Mouse (Mus musculus) ovary, adult 10 weeks (tissue): ENCODE data around the gene Olfr1223. TPM values are rescaled to one million over a fixed set of nuclear protein-coding genes. Genes with fewer than 3 reads are reported as not detected.

Source experiments
- polyA plus RNA-seq: library from polyadenylated mRNA; stranded (reverse); fragments of 350-450 nt; fragmentation: Illumina TruSeq; extraction: RNeasy Lipid Tissue Mini Kit (QIAGEN cat#74804); gene quantifications from one replicate; pipeline ENCODE4 v1.2.3, GENCODE M21; 2014

Gene Olfr1223
- not detected for polyA plus RNA-seq

GRCm38 (mm10) chr2:89151460-89151859 lies at the start of gene Olfr1223:
Olfr1223 (minus strand) TSS chr2:89151560.

GRCm38 (mm10) chr2:89199948-89200347 lies 48.6 kb upstream of the Olfr1223 start, which contains the start of gene Olfr1226:
Olfr1226 (minus strand) TSS chr2:89200048.

GRCm38 (mm10) chr2:89174569-89174968 lies 23.2 kb upstream of the Olfr1223 start, which contains the start of gene Olfr1225:
Olfr1225 (minus strand) TSS chr2:89174669.

GRCm38 (mm10) chr2:89163991-89164390 lies 12.6 kb upstream of the Olfr1223 start, which contains the start of gene Olfr1224-ps1:
Olfr1224-ps1 (minus strand) TSS chr2:89164091.

GRCm38 (mm10) chr2:89132954-89133353 lies 18.4 kb downstream of the Olfr1223 start, which contains the start of gene Olfr1222:
Olfr1222 (minus strand) TSS chr2:89133054.

GRCm38 (mm10) chr2:89117183-89117582 lies 34.2 kb downstream of the Olfr1223 start, which contains the start of gene Olfr1221:
Olfr1221 (minus strand) TSS chr2:89117283.

GRCm38 (mm10) chr2:89106735-89107134 lies 44.6 kb downstream of the Olfr1223 start, which contains the start of gene Olfr1220:
Olfr1220 (minus strand) TSS chr2:89106835.

Other genes with a start within 250 kb of the Olfr1223 start
- not detected for gene Olfr1208, start 249.2 kb downstream of the Olfr1223 start, polyA plus RNA-seq
- not detected for gene Olfr1209, start 236.4 kb downstream of the Olfr1223 start, polyA plus RNA-seq
- gene Olfr1211, start 213.4 kb downstream of the Olfr1223 start, polyA plus RNA-seq: not detected
- gene Olfr1212, start 197.6 kb downstream of the Olfr1223 start, polyA plus RNA-seq: not detected
- not detected for gene Gm13762, start 171.3 kb downstream of the Olfr1223 start, polyA plus RNA-seq
- gene Olfr1214, start 158.9 kb downstream of the Olfr1223 start, polyA plus RNA-seq: not detected
- not detected for gene Olfr1215, start 144.6 kb downstream of the Olfr1223 start, polyA plus RNA-seq
- not detected for gene Olfr1216, start 133.2 kb downstream of the Olfr1223 start, polyA plus RNA-seq
- gene Olfr1217, start 119.5 kb downstream of the Olfr1223 start, polyA plus RNA-seq: not detected
- gene Olfr1218, start 90.4 kb downstream of the Olfr1223 start, polyA plus RNA-seq: not detected
- not detected for gene Olfr1219, start 68.0 kb downstream of the Olfr1223 start, polyA plus RNA-seq
- not detected for gene Olfr1220, start 44.7 kb downstream of the Olfr1223 start, polyA plus RNA-seq
- not detected for gene Olfr1221, start 34.3 kb downstream of the Olfr1223 start, polyA plus RNA-seq
- gene Olfr1222, start 18.5 kb downstream of the Olfr1223 start, polyA plus RNA-seq: not detected
- not detected for gene Olfr1224-ps1, start 12.5 kb upstream of the Olfr1223 start, polyA plus RNA-seq
- gene Olfr1225, start 23.1 kb upstream of the Olfr1223 start, polyA plus RNA-seq: not detected
- gene Olfr1226, start 48.5 kb upstream of the Olfr1223 start, polyA plus RNA-seq: not detected
- gene Olfr1228, start 102.5 kb upstream of the Olfr1223 start, polyA plus RNA-seq: not detected
- gene Olfr1229, start 136.5 kb upstream of the Olfr1223 start, polyA plus RNA-seq: not detected
- gene Olfr1230, start 145.7 kb upstream of the Olfr1223 start, polyA plus RNA-seq: not detected
- not detected for gene Olfr1231, start 155.5 kb upstream of the Olfr1223 start, polyA plus RNA-seq
- gene Olfr1232, start 178.1 kb upstream of the Olfr1223 start, polyA plus RNA-seq: not detected
- not detected for gene Olfr1233, start 190.8 kb upstream of the Olfr1223 start, polyA plus RNA-seq
- not detected for gene Olfr1234, start 213.3 kb upstream of the Olfr1223 start, polyA plus RNA-seq